Mouse (Mus musculus) intestine, embryonic 15.5 days (tissue): ENCODE data around the gene Cmtm3. TPM values are rescaled to one million over a fixed set of nuclear protein-coding genes. Genes with fewer than 3 reads are reported as not detected.

Experiments
- ATAC-seq: fragments of 200-750 bp; cut with Nextera tagmentation; 2 replicates; pipeline ENCODE4 v1.8.0; 2017; ENCODE audit warnings: moderate TSS enrichment, moderate library complexity
- H3K27ac ChIP-seq: fragments of 300-500 bp; sonication (generic); 2 replicates; pipeline ENCODE4 v1.5.1; 2015; ENCODE audit warnings: mild to moderate bottlenecking, inconsistent platforms
- H3K27me3 ChIP-seq: fragments of 300-500 bp; sonication (generic); replicated peaks from 2 replicates; pipeline ENCODE4 v1.6.1; 2015; ENCODE audit warnings: inconsistent platforms
- H3K36me3 ChIP-seq: fragments of 300-500 bp; sonication (generic); 2 replicates; pipeline ENCODE4 v1.6.1; 2015; ENCODE audit warnings: inconsistent platforms
- H3K4me1 ChIP-seq: fragments of 300-500 bp; sonication (generic); replicated peaks from 2 replicates; pipeline ENCODE4 v1.6.1; 2015; ENCODE audit warnings: inconsistent platforms
- H3K4me2 ChIP-seq: fragments of 300-500 bp; sonication (generic); replicated peaks from 2 replicates; pipeline ENCODE4 v1.6.1; 2015; ENCODE audit warnings: mild to moderate bottlenecking, inconsistent platforms
- H3K4me3 ChIP-seq: fragments of 300-500 bp; sonication (generic); replicated peaks from 2 replicates; pipeline ENCODE4 v1.5.1; 2015; ENCODE audit warnings: inconsistent platforms
- H3K9ac ChIP-seq: fragments of 300-500 bp; sonication (generic); 2 replicates; pipeline ENCODE4 v1.6.1; 2015; ENCODE audit warnings: inconsistent platforms
- H3K9me3 ChIP-seq: fragments of 300-500 bp; sonication (generic); 2 replicates; pipeline ENCODE4 v1.6.1; 2016; ENCODE audit warnings: inconsistent platforms
- WGBS: fragments of 180-500 bp; shearing (Covaris S2); methylation state at CpG from one replicate; pipeline ENCODE4 v1.1.7; 2015; 5-methylcytosine and 5-hydroxymethylcytosine counted together
- polyA plus RNA-seq: library from polyadenylated mRNA; unstranded; fragments of >200 nt; fragmentation: Nextera tagmentation; extraction: Ambion mirVana; gene quantifications from 2 replicates; pipeline ENCODE4 v1.2.1, GENCODE M21; 2015

The Cmtm3 gene
- polyA plus RNA-seq, 1 experiment from 2014 or later, result 126 TPM

DNA sequence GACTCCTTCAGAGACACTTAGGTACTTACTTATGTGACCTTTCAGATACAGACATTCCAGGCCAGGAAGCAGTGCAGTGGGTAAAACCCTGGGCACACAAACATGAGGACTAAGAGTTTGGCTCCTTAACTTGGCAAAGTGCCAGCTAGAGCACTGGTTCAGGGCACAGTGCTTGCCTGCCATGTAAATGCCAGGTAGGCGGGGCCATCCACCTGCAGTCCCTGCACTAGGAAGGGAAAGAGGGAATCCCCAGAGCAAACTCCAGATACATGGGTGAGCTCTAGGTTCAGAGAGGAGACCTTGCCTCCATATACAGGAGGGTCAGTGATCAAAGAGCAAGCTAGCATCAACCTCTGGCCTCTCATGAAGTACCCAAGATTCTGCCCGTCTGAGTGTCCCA, 48.8 kb downstream of the Cmtm3 start:
- peak; percentile 55 for ATAC-seq
- no peaks in the 10 kb centered on the region for H3K27me3 ChIP-seq
- no peaks in the 10 kb centered on the region for H3K9me3 ChIP-seq
- H3K4me2 ChIP-seq, result no peak overlapping the region
- H3K4me3 ChIP-seq, result no peak overlapping the region
- H3K27ac ChIP-seq, result 0 out of 2 replicates have a peak overlapping the region, but pooled peaks have one; percentile 14
- H3K4me1 ChIP-seq, result peaks cover 37% of the 10 kb centered on the region
- H3K36me3 ChIP-seq, result no peaks in the 10 kb centered on the region
- 71% methylated on average over 2 of the region's 2 CpGs for WGBS
- no peak overlapping the region for H3K9ac ChIP-seq

DNA sequence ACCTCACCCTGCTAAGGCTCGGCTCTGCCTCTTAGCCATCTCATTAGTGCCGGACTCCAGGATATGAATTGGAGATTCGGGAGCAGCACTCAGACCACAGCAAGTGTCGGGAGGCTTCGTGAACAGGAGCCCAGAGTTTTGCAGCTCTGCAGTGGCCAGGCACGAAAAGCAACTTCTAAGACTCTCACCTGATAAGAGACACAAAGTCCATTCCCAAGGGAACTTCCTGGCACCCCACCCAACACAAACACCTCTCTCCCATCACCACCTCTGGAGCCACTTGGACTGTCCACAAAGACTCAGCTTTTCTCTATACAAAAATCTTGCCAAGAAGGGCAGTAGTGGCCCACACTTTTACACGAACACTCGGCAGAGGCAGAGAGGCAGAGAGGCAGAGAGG, 51.0 kb downstream of the Cmtm3 start:
- Histone ChIP-seq H3K36me3 (no peaks in the 10 kb centered on the region), H3K9ac (no peak overlapping the region), H3K4me1 (peaks cover 32% of the 10 kb centered on the region), H3K27ac (peak overlapping the region; percentile 73), H3K4me3 (no peak overlapping the region), H3K9me3 (no peaks in the 10 kb centered on the region), H3K27me3 (no peaks in the 10 kb centered on the region), H3K4me2 (peak overlapping the region; percentile 46)
- peak; percentile 55 for ATAC-seq
- WGBS, result 72% methylated on average over 8 of the region's 8 CpGs

DNA sequence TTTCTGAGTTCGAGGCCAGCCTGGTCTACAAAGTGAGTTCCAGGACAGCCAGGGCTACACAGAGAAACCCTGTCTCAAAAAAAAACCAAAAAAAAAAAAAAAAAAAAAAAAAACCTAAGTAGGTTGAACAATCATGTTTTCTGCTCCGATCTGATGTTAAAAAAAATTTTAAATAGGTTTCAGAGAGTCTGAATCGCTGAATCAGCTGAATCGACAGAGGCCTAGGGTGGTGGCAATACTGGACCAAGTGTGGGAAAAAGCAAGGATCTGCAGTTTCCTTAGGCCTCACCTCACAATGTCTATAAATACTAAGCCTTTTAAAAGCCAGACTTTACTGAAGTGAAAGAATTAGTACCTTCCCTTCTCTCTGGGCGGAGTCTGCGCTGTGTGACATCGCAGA, 53.9 kb downstream of the Cmtm3 start:
- H3K4me2 ChIP-seq, result peak overlapping the region; percentile 91
- H3K27me3 ChIP-seq, result no peaks in the 10 kb centered on the region
- no peaks in the 10 kb centered on the region for H3K36me3 ChIP-seq
- 85% methylated on average over 7 of the region's 7 CpGs for WGBS
- no peaks in the 10 kb centered on the region for H3K9me3 ChIP-seq
- peaks cover 10% of the 10 kb centered on the region for H3K4me1 ChIP-seq
- H3K27ac ChIP-seq, result peak overlapping the region; percentile 88; the same call in 1 of the 2 replicates
- ATAC-seq, result no peak
- no peak overlapping the region for H3K9ac ChIP-seq
- peak overlapping the region; percentile 87; the same call in 1 of the 2 replicates for H3K4me3 ChIP-seq

DNA sequence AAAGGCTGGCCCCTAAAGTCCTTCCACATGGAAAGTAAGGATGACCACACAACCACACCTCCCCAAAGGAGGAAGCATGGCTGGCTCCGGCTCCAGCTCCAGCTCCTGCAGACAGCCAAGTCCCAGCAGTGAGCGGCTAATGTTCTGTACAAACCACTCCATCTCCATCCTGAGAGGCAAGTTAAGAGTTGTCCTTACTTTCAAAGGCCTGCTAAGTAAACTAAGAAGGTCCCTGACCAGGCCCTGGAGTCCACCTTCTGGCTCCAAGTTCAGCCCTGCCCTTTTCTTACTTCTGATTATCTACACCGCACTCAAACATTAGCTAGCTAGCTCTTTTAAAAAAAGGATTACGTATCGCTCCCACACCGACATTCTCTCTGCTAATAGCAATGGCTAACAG, 54.6 kb downstream of the Cmtm3 start:
- peak overlapping the region; percentile 87 for H3K4me3 ChIP-seq
- no peak for ATAC-seq
- peak overlapping the region; percentile 91 for H3K4me2 ChIP-seq

DNA sequence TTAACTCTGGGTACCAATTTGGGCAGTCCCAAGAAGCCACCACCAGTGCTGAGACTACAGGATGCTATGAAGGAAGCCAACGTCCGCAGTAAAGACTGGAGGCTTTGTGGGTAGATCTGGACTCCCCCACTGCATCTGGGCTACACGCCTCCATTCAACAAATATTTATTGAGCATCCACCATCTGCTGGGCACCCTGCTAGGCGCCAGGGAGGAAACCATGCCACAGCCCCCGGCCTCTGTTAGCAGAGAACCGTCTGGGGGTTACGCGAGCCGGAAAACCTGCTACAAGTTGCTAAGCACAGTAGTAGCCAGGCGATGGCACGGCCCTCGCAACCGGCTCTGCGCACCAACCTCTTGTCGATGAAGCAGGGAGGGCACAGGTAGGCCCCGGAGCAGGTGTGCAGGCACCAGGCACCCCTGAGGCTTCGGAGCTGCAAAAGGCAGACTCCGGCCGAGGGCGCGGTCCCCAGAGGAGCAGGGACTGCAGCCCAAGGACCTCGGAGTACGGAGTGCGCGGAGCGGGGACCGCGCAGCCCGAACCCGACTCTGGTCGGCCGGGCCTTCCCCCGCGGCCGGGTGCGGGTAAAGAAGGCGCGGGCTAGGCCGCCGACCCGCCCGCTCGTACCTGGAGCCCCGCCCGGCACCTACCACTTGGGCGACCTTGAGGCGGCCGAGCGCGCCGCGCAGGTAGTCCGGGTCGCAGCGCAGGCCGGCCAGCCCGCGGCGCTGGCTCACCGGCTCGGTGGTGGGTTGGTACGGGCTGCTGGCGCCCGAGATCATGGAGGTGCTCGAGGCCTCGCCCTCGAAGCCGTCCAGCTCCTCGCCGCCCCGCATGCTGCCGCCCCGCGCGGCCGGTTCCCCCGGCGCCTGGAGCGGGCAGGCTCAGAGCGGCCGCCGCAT, 55.8 kb downstream of the Cmtm3 start:
- Histone ChIP-seq H3K4me3 (peak overlapping the region; percentile 87), H3K9me3 (no peaks in the 10 kb centered on the region), H3K27ac (peak overlapping the region; percentile 88), H3K36me3 (no peaks in the 10 kb centered on the region), H3K4me1 (peaks cover 10% of the 10 kb centered on the region), H3K27me3 (no peaks in the 10 kb centered on the region), H3K4me2 (peak overlapping the region; percentile 91), H3K9ac (peak overlapping the region; percentile 94)
- ATAC-seq, result peak; percentile 71
- WGBS, result under 1% methylated on average over 81 of the region's 82 CpGs

More for the DNA sequence above, 54.6 kb downstream of the Cmtm3 start:
- Histone ChIP-seq H3K9me3 (no peaks in the 10 kb centered on the region), H3K27me3 (no peaks in the 10 kb centered on the region), H3K9ac (no peak overlapping the region), H3K27ac (peak overlapping the region; percentile 88), H3K4me1 (peaks cover 10% of the 10 kb centered on the region), H3K36me3 (no peaks in the 10 kb centered on the region)
- 50% methylated on average over 6 of the region's 6 CpGs for WGBS

DNA sequence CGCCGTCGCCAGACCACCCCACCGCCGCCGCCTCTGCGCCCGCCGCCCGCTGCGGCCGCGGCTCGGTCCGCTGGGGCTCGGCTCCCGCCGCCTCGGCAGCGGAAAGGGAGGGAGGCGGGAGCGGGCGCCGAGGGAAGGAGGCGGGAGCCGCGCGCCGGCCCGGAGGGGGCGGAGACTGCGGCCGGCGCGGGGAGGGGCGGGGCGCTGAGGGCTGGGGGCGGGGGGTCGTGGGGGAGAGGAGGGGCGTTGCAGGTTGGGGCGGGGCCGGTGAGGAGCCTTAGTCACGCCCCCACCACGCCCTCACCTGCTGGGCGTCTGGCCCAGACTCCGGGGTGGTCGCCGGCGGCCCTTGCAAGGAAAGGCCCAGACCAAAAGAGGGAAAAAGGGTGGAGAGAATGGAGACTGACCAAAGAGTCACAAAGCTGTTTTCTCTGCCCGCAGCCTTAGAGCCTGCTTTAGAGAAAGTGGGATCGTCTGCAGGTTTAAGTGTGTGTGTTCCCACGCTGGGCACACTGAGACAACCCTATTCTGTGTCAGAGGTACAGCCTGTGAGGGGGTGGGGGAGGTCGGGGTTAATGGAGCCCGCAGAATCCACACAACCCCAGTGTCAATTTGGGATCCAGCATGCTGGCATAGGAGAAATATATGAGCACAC, 56.6 kb downstream of the Cmtm3 start, which contains the start of gene Cmtm4:
TSS of gene Cmtm4 (minus strand) at position 105 of the 655 bp plus-strand sequence.
- H3K36me3 ChIP-seq, result no peaks in the 10 kb centered on the region
- peak within 1 kb of the TSS; percentile 94 for H3K9ac ChIP-seq
- peak within 1 kb of the TSS; percentile 87 for H3K4me3 ChIP-seq
- H3K4me1 ChIP-seq, result peaks cover 10% of the 10 kb centered on the region
- peak within 1 kb of the TSS; percentile 91 for H3K4me2 ChIP-seq
- H3K27me3 ChIP-seq, result no peaks in the 10 kb centered on the region
- peak within 1 kb of the TSS; percentile 88 for H3K27ac ChIP-seq
- H3K9me3 ChIP-seq, result no peaks in the 10 kb centered on the region
- ATAC-seq, result peak; percentile 89
- WGBS, result 1% methylated on average over 26 of the region's 54 CpGs

Other genes starting within 250 kb of the Cmtm3 start
- gene Cdh5, start 237.8 kb upstream of the Cmtm3 start, polyA plus RNA-seq, result 25.3 and 26.0 TPM in 2 replicates
- gene Bean1, start 169.0 kb upstream of the Cmtm3 start, polyA plus RNA-seq, result 1.00 and 1.3 TPM in 2 replicates
- gene Tk2, start 90.9 kb upstream of the Cmtm3 start, polyA plus RNA-seq, result 14.2 and 15.3 TPM in 2 replicates
- gene Cklf, start 88.5 kb upstream of the Cmtm3 start, polyA plus RNA-seq, result 37.2 and 41.4 TPM in 2 replicates
- gene Cmtm2a, start 46.2 kb upstream of the Cmtm3 start, polyA plus RNA-seq, result not detected in 2 replicates
- not detected in 2 replicates for gene Gm45711, start 29.3 kb upstream of the Cmtm3 start, polyA plus RNA-seq
- gene Cmtm1, start 29.3 kb upstream of the Cmtm3 start, polyA plus RNA-seq, result not detected in 2 replicates
- gene Gm11020, start 17.8 kb upstream of the Cmtm3 start, polyA plus RNA-seq, result not detected in 2 replicates
- gene Cmtm2b, start 17.2 kb upstream of the Cmtm3 start, polyA plus RNA-seq, result not detected in 2 replicates
- 6.3 and 6.9 TPM in 2 replicates for gene Cmtm4, start 56.4 kb downstream of the Cmtm3 start, polyA plus RNA-seq
- 46.0 and 46.1 TPM in 2 replicates for gene Dync1li2, start 103.6 kb downstream of the Cmtm3 start, polyA plus RNA-seq
- gene Terb1, start 170.5 kb downstream of the Cmtm3 start, polyA plus RNA-seq, result 0.15 and 0.41 TPM in 2 replicates
- gene Nae1, start 195.2 kb downstream of the Cmtm3 start, polyA plus RNA-seq, result 73.7 and 83.5 TPM in 2 replicates
- 1.0 and 1.1 TPM in 2 replicates for gene Car7, start 195.3 kb downstream of the Cmtm3 start, polyA plus RNA-seq